Mouse (Mus musculus): ENCODE data around the gene Pank3. TPM values are rescaled to one million over a fixed set of nuclear protein-coding genes. Genes with fewer than 3 reads are reported as not detected.

Pank3 gene
- total and polyA plus RNA-seq, 3 experiments: 12.0 to 20.7 (median 19.6) TPM

GRCm38 (mm10) chr11:35738102-35738501 is 31.2 kb upstream of the Pank3 start:
- DNase-seq (ENCODE audit: low read depth, low spot score): no peak
- no peaks in the 10 kb centered on the region for H3K4me1 ChIP-seq (ENCODE audit: control insufficient read depth in 1 of 2, insufficient read depth in 2 of 2, low read length in 2 of 2)
- TF ChIP-seq POLR2AphosphoS2 (IDR thresholded peaks at IDR 0.05; ENCODE audit: low read length) (no peak), E2F4 (IDR thresholded peaks at IDR 0.05; ENCODE audit: borderline replicate concordance, low read depth, low read length) (no peak), NELFE (IDR thresholded peaks at IDR 0.05; ENCODE audit: low read depth, low read length) (no peak), CTCF (IDR thresholded peaks at IDR 0.05 in 2 of 3, conservative IDR thresholded peaks at IDR 0.05 in 1 of 3; ENCODE audit: control insufficient read depth in 1 of 3, insufficient read depth in 1 of 3, low read depth in 2 of 3, low read length in 3 of 3, poor library complexity in 1 of 3, severe bottlenecking in 1 of 3) (no peak), MEF2A (IDR thresholded peaks at IDR 0.05; ENCODE audit: extremely low read depth, insufficient replicate concordance, low read depth, low read length, poor library complexity, severe bottlenecking) (no peak), ELF1 (IDR thresholded peaks at IDR 0.05; ENCODE audit: low read depth, low read length) (no peak), RCOR1 (IDR thresholded peaks at IDR 0.05; ENCODE audit: low read depth, low read length) (no peak), USF2 (IDR thresholded peaks at IDR 0.05; ENCODE audit: borderline replicate concordance in 1 of 2, insufficient read depth in 1 of 2, low read depth in 1 of 2, low read length in 2 of 2) (no peak), POLR2AphosphoS5 (IDR thresholded peaks at IDR 0.05; ENCODE audit: borderline replicate concordance, low read depth, low read length) (no peak), GABPA (IDR thresholded peaks at IDR 0.05; ENCODE audit: low read depth, low read length) (no peak), CHD2 (IDR thresholded peaks at IDR 0.05; ENCODE audit: low read length) (no peak), GATA1 (IDR thresholded peaks at IDR 0.05; ENCODE audit: low read depth, low read length) (no peak), MAFK (IDR thresholded peaks at IDR 0.05; ENCODE audit: borderline replicate concordance, low read depth, low read length) (no peak), TCF12 (IDR thresholded peaks at IDR 0.05; ENCODE audit: low read depth, low read length) (no peak)
- no peak overlapping the region for H3K4me3 ChIP-seq (ENCODE audit: control insufficient read depth in 1 of 2, insufficient read depth in 1 of 2, low read depth in 2 of 2, low read length in 2 of 2)
- no peak overlapping the region for H3K27ac ChIP-seq (ENCODE audit: control insufficient read depth, low read depth, low read length)
- H3K9ac ChIP-seq (ENCODE audit: control insufficient read depth, low read depth, low read length, poor library complexity, severe bottlenecking): no peak overlapping the region
- no peaks in the 10 kb centered on the region for H3K36me3 ChIP-seq (ENCODE audit: control insufficient read depth in 1 of 2, insufficient read depth in 2 of 2, low read length in 2 of 2)
- H3K9me3 ChIP-seq (replicated peaks; ENCODE audit: insufficient read depth, low read length): no peaks in the 10 kb centered on the region
- H3K79me2 ChIP-seq (ENCODE audit: control insufficient read depth, insufficient read depth, low read length, poor library complexity): no peaks in the 10 kb centered on the region
- peaks cover 0 to 4% of the 10 kb centered on the region in 2 experiments; a peak in 2 of 4 replicates for H3K27me3 ChIP-seq (ENCODE audit: control insufficient read depth in 1 of 2, insufficient read depth in 2 of 2, low read length in 2 of 2)

GRCm38 (mm10) chr11:35743586-35743985 is 25.7 kb upstream of the Pank3 start:
- H3K27ac ChIP-seq (ENCODE audit: control insufficient read depth, low read depth, low read length): no peak overlapping the region
- H3K36me3 ChIP-seq (ENCODE audit: control insufficient read depth in 1 of 2, insufficient read depth in 2 of 2, low read length in 2 of 2): no peaks in the 10 kb centered on the region
- DNase-seq (ENCODE audit: low read depth, low spot score): no peak
- no peaks in the 10 kb centered on the region for H3K27me3 ChIP-seq (ENCODE audit: control insufficient read depth in 1 of 2, insufficient read depth in 2 of 2, low read length in 2 of 2)
- no peaks in the 10 kb centered on the region for H3K9me3 ChIP-seq (replicated peaks; ENCODE audit: insufficient read depth, low read length)
- no peaks in the 10 kb centered on the region for H3K79me2 ChIP-seq (ENCODE audit: control insufficient read depth, insufficient read depth, low read length, poor library complexity)
- no peak overlapping the region for H3K9ac ChIP-seq (ENCODE audit: control insufficient read depth, low read depth, low read length, poor library complexity, severe bottlenecking)
- no peak for TF ChIP-seq MEF2A (IDR thresholded peaks at IDR 0.05; ENCODE audit: extremely low read depth, insufficient replicate concordance, low read depth, low read length, poor library complexity, severe bottlenecking)
- TF ChIP-seq MXI1 (IDR thresholded peaks at IDR 0.05; ENCODE audit: low read depth, low read length): no peak
- no peak for TF ChIP-seq JUND (IDR thresholded peaks at IDR 0.05; ENCODE audit: low read depth, low read length)
- no peak for TF ChIP-seq MAX (IDR thresholded peaks at IDR 0.05; ENCODE audit: low read length)
- no peak for TF ChIP-seq CHD1 (IDR thresholded peaks at IDR 0.05; ENCODE audit: low read depth, low read length)
- TF ChIP-seq POLR2AphosphoS2 (IDR thresholded peaks at IDR 0.05; ENCODE audit: low read length): no peak
- TF ChIP-seq RAD21 (IDR thresholded peaks at IDR 0.05; ENCODE audit: low read depth, low read length): no peak
- TF ChIP-seq RCOR1 (IDR thresholded peaks at IDR 0.05; ENCODE audit: low read depth, low read length): no peak
- TF ChIP-seq ZKSCAN1 (IDR thresholded peaks at IDR 0.05; ENCODE audit: low read depth, low read length): no peak
- TF ChIP-seq ZMIZ1 (IDR thresholded peaks at IDR 0.05; ENCODE audit: low read depth, low read length): no peak
- no peak for TF ChIP-seq MAFK (IDR thresholded peaks at IDR 0.05; ENCODE audit: borderline replicate concordance, low read depth, low read length)
- TF ChIP-seq SMC3 (IDR thresholded peaks at IDR 0.05; ENCODE audit: low read depth, low read length): no peak
- H3K4me1 ChIP-seq (ENCODE audit: control insufficient read depth in 1 of 2, insufficient read depth in 2 of 2, low read length in 2 of 2): no peaks in the 10 kb centered on the region
- H3K4me3 ChIP-seq (ENCODE audit: control insufficient read depth in 1 of 2, insufficient read depth in 1 of 2, low read depth in 2 of 2, low read length in 2 of 2): no peak overlapping the region
